Mouse (Mus musculus): ENCODE results near the gene Syt7. TPM values are rescaled to one million over a fixed set of nuclear protein-coding genes. Genes with fewer than 3 reads are reported as not detected.

Syt7 gene
- not detected in 2 replicates for total RNA-seq (2015; ENCODE audit: low replicate concordance)
- not detected in 2 replicates for total RNA-seq (2017; ENCODE audit: low replicate concordance)

- ATAC-seq (replicated peaks; ENCODE audit: low FRiP score, poor library complexity, severe bottlenecking): 0 out of 2 replicates have a peak, but pooled peaks have one; percentile 52
Observed at GRCm38 (mm10) chr19:10388615-10389313, at the start of gene Syt7. Gene Syt7 (plus strand): TSS chr19:10389090.

- no peak for ATAC-seq (replicated peaks; ENCODE audit: low FRiP score, poor library complexity, severe bottlenecking)
Observed at GRCm38 (mm10) chr19:10339271-10339670, 49.6 kb upstream of the Syt7 start.

GRCm38 (mm10) chr19:10340661-10341060 is 48.2 kb upstream of the Syt7 start:
- ATAC-seq (replicated peaks; ENCODE audit: low FRiP score, poor library complexity, severe bottlenecking): no peak

- ATAC-seq (replicated peaks; ENCODE audit: low FRiP score, poor library complexity, severe bottlenecking): no peak
Observed at GRCm38 (mm10) chr19:10341152-10341551, 47.7 kb upstream of the Syt7 start.

- no peak for ATAC-seq (replicated peaks; ENCODE audit: low FRiP score, poor library complexity, severe bottlenecking)
Observed at GRCm38 (mm10) chr19:10341817-10342439, 47.0 kb upstream of the Syt7 start.

- no peak for ATAC-seq (replicated peaks; ENCODE audit: low FRiP score, poor library complexity, severe bottlenecking)
Observed at GRCm38 (mm10) chr19:10343866-10344265, 45.0 kb upstream of the Syt7 start.

GRCm38 (mm10) chr19:10345696-10346095 is 43.2 kb upstream of the Syt7 start:
- no peak for ATAC-seq (replicated peaks; ENCODE audit: low FRiP score, poor library complexity, severe bottlenecking)

- ATAC-seq (replicated peaks; ENCODE audit: low FRiP score, poor library complexity, severe bottlenecking): no peak
Observed at GRCm38 (mm10) chr19:10347628-10348273, 41.1 kb upstream of the Syt7 start.

GRCm38 (mm10) chr19:10352218-10352617 is 36.7 kb upstream of the Syt7 start:
- ATAC-seq (replicated peaks; ENCODE audit: low FRiP score, poor library complexity, severe bottlenecking): no peak

GRCm38 (mm10) chr19:10354830-10355229 is 34.1 kb upstream of the Syt7 start:
- ATAC-seq (replicated peaks; ENCODE audit: low FRiP score, poor library complexity, severe bottlenecking): no peak

GRCm38 (mm10) chr19:10356845-10357503 is 31.9 kb upstream of the Syt7 start:
- ATAC-seq (replicated peaks; ENCODE audit: low FRiP score, poor library complexity, severe bottlenecking): no peak

- no peak for ATAC-seq (replicated peaks; ENCODE audit: low FRiP score, poor library complexity, severe bottlenecking)
Observed at GRCm38 (mm10) chr19:10359105-10359946, 29.6 kb upstream of the Syt7 start.

- ATAC-seq (replicated peaks; ENCODE audit: low FRiP score, poor library complexity, severe bottlenecking): no peak
Observed at GRCm38 (mm10) chr19:10362473-10363129, 26.3 kb upstream of the Syt7 start.

- ATAC-seq (replicated peaks; ENCODE audit: low FRiP score, poor library complexity, severe bottlenecking): no peak
Observed at GRCm38 (mm10) chr19:10363869-10364268, 25.0 kb upstream of the Syt7 start.

- no peak for ATAC-seq (replicated peaks; ENCODE audit: low FRiP score, poor library complexity, severe bottlenecking)
Observed at GRCm38 (mm10) chr19:10366116-10366845, 22.6 kb upstream of the Syt7 start.

- ATAC-seq (replicated peaks; ENCODE audit: low FRiP score, poor library complexity, severe bottlenecking): no peak
Observed at GRCm38 (mm10) chr19:10367802-10368201, 21.1 kb upstream of the Syt7 start.

GRCm38 (mm10) chr19:10369936-10370335 is 19.0 kb upstream of the Syt7 start:
- no peak for ATAC-seq (replicated peaks; ENCODE audit: low FRiP score, poor library complexity, severe bottlenecking)

GRCm38 (mm10) chr19:10373191-10373590 is 15.7 kb upstream of the Syt7 start:
- ATAC-seq (replicated peaks; ENCODE audit: low FRiP score, poor library complexity, severe bottlenecking): no peak

All from erythroid progenitor cell, adult 5-6 weeks (primary cell).